Mouse (Mus musculus) CH12.LX (cell line): ENCODE measurements around the gene Psma1. TPM values are rescaled to one million over a fixed set of nuclear protein-coding genes. Genes with fewer than 3 reads are reported as not detected.

Source experiments
- DNase-seq: peaks from one replicate; pipeline ENCODE4 v3.0.0-alpha.2; 2013; ENCODE audit errors: extremely low read depth
- H3K27ac ChIP-seq: 2 replicates; pipeline ENCODE4 v1.5.1; 2012; ENCODE audit warnings: low read depth, mild to moderate bottlenecking, control low read depth, moderate library complexity; ENCODE audit not compliant: insufficient read depth
- H3K27me3 ChIP-seq: replicated peaks from 2 replicates; pipeline ENCODE3; 2012; ENCODE audit warnings: inconsistent platforms
- H3K36me3 ChIP-seq, 2 experiments: replicated peaks in 1 of 2; 2 replicates each; pipeline versions ENCODE3 to v1.6.1; 2012; ENCODE audit warnings: inconsistent platforms in 1 of 2, low read length in 1 of 2, mild to moderate bottlenecking in 1 of 2, mixed read lengths in 1 of 2, moderate library complexity in 1 of 2; ENCODE audit not compliant: control insufficient read depth in 1 of 2, insufficient read depth in 1 of 2
- H3K4me1 ChIP-seq, 2 experiments: 2 replicates each; pipeline ENCODE4 v1.6.1; 2012; ENCODE audit warnings: inconsistent platforms in 1 of 2, moderate library complexity in 1 of 2; ENCODE audit not compliant: insufficient read depth in 2 of 2, control insufficient read depth in 1 of 2
- H3K4me2 ChIP-seq: 2 replicates; pipeline ENCODE4 v1.6.1; 2012; ENCODE audit warnings: low read depth, mild to moderate bottlenecking, control low read depth; ENCODE audit not compliant: poor library complexity, insufficient read depth, severe bottlenecking
- H3K4me3 ChIP-seq, 3 experiments: fragments of 150-350 bp in 1 of 3; sonication (generic) in 1 of 3; replicated peaks in 1 of 3; 2 replicates each; pipeline versions ENCODE3 to v1.5.1; 2011 to 2012; ENCODE audit warnings: low read depth in 2 of 3, low read length in 2 of 3, mild to moderate bottlenecking in 2 of 3, moderate library complexity in 2 of 3, control low read depth in 1 of 3, improper control_type of control experiment in 1 of 3, inconsistent platforms in 1 of 3, mixed read lengths in 1 of 3; ENCODE audit not compliant: poor library complexity in 1 of 3
- H3K79me2 ChIP-seq: replicated peaks from 2 replicates; pipeline ENCODE4 v1.6.1; 2012; ENCODE audit warnings: mild to moderate bottlenecking, moderate library complexity; ENCODE audit not compliant: control insufficient read depth, poor library complexity, insufficient read depth, severe bottlenecking; ENCODE audit errors: extremely low read depth
- H3K9ac ChIP-seq: 2 replicates; pipeline ENCODE4 v1.6.1; 2012; ENCODE audit warnings: low read depth, mild to moderate bottlenecking, control low read depth, moderate library complexity; ENCODE audit not compliant: insufficient read depth
- H3K9me3 ChIP-seq: replicated peaks from 2 replicates; pipeline ENCODE3; 2012; ENCODE audit warnings: low read length, inconsistent platforms, mixed read lengths
- BHLHE40 ChIP-seq: IDR thresholded peaks from 2 replicates; pipeline ENCODE4 v1.6.1; 2011; ENCODE audit warnings: mild to moderate bottlenecking, low read depth, low read length, improper control_type of control experiment
- CHD1 ChIP-seq: IDR thresholded peaks from 2 replicates; pipeline ENCODE4 v1.6.1; 2012; ENCODE audit warnings: low read depth, low read length, improper control_type of control experiment, inconsistent platforms
- CHD2 ChIP-seq: IDR thresholded peaks from 2 replicates; pipeline ENCODE4 v1.6.1; 2011; ENCODE audit warnings: low read length, improper control_type of control experiment
- CTCF ChIP-seq, 2 experiments: IDR thresholded peaks in 1 of 2; conservative IDR thresholded peaks in 1 of 2; 2 replicates each; pipeline ENCODE4 v1.5.1; 2011 to 2012; ENCODE audit warnings: low read depth in 2 of 2, low read length in 2 of 2, improper control_type of control experiment in 1 of 2, inconsistent platforms in 1 of 2, mild to moderate bottlenecking in 1 of 2, moderate library complexity in 1 of 2
- ETS1 ChIP-seq: conservative IDR thresholded peaks from 2 replicates; pipeline ENCODE4 v1.6.1; 2012; ENCODE audit warnings: low read depth, mild to moderate bottlenecking, inconsistent platforms, low read length, improper control_type of control experiment, moderate library complexity
- HCFC1 ChIP-seq: IDR thresholded peaks from 2 replicates; pipeline ENCODE4 v1.6.1; 2012; ENCODE audit warnings: low read depth, mild to moderate bottlenecking, inconsistent platforms, low read length, improper control_type of control experiment
- IRF4 ChIP-seq: IDR thresholded peaks from 2 replicates; pipeline ENCODE4 v1.6.1; 2014; ENCODE audit warnings: low read depth, mild to moderate bottlenecking, inconsistent platforms, low read length, improper control_type of control experiment
- JUN ChIP-seq: IDR thresholded peaks from 2 replicates; pipeline ENCODE4 v1.6.1; 2011; ENCODE audit warnings: low read depth, mild to moderate bottlenecking, low read length, improper control_type of control experiment, moderate library complexity; ENCODE audit not compliant: insufficient read depth
- JUND ChIP-seq: conservative IDR thresholded peaks from 2 replicates; pipeline ENCODE4 v1.6.1; 2011; ENCODE audit warnings: low read depth, low read length, improper control_type of control experiment
- KAT2A ChIP-seq: IDR thresholded peaks from 2 replicates; pipeline ENCODE4 v1.6.1; 2012; ENCODE audit warnings: low read length, improper control_type of control experiment, inconsistent platforms; ENCODE audit not compliant: insufficient replicate concordance
- MAFK ChIP-seq: IDR thresholded peaks from 2 replicates; pipeline ENCODE4 v1.6.1; 2011; ENCODE audit warnings: low read length, improper control_type of control experiment; ENCODE audit not compliant: insufficient replicate concordance
- MAZ ChIP-seq: IDR thresholded peaks from 2 replicates; pipeline ENCODE4 v1.6.1; 2012; ENCODE audit warnings: low read depth, mild to moderate bottlenecking, inconsistent platforms, low read length, improper control_type of control experiment, moderate library complexity
- MXI1 ChIP-seq: IDR thresholded peaks from 2 replicates; pipeline ENCODE4 v1.6.1; 2011; ENCODE audit warnings: mild to moderate bottlenecking, low read depth, low read length, improper control_type of control experiment
- MYC ChIP-seq: IDR thresholded peaks from 2 replicates; pipeline ENCODE4 v1.6.1; 2011; ENCODE audit warnings: low read depth, mild to moderate bottlenecking, improper control_type of control experiment, low read length
- NELFE ChIP-seq: IDR thresholded peaks from 2 replicates; pipeline ENCODE4 v1.6.1; 2011; ENCODE audit warnings: low read depth, low read length, improper control_type of control experiment
- NRF1 ChIP-seq: IDR thresholded peaks from 2 replicates; pipeline ENCODE4 v1.6.1; 2014; ENCODE audit warnings: low read depth, mild to moderate bottlenecking, inconsistent platforms, low read length, improper control_type of control experiment, moderate library complexity
- PAX5 ChIP-seq: IDR thresholded peaks from 2 replicates; pipeline ENCODE4 v1.6.1; 2012; ENCODE audit warnings: low read length, inconsistent platforms, mixed read lengths
- POLR2A ChIP-seq: IDR thresholded peaks from 2 replicates; pipeline ENCODE4 v1.6.1; 2011; ENCODE audit warnings: low read depth, mild to moderate bottlenecking, improper control_type of control experiment, low read length
- POLR2AphosphoS2 ChIP-seq: IDR thresholded peaks from 2 replicates; pipeline ENCODE4 v1.6.1; 2011; ENCODE audit warnings: low read depth, low read length, improper control_type of control experiment
- RAD21 ChIP-seq: IDR thresholded peaks from 2 replicates; pipeline ENCODE4 v1.6.1; 2011; ENCODE audit warnings: low read depth, mild to moderate bottlenecking, low read length, improper control_type of control experiment, moderate library complexity
- RCOR1 ChIP-seq: conservative IDR thresholded peaks from 2 replicates; pipeline ENCODE4 v1.6.1; 2012; ENCODE audit warnings: low read depth, mild to moderate bottlenecking, inconsistent platforms, low read length, improper control_type of control experiment
- SIN3A ChIP-seq: IDR thresholded peaks from 2 replicates; pipeline ENCODE4 v1.6.1; 2012; ENCODE audit warnings: low read length, improper control_type of control experiment, inconsistent platforms
- SMC3 ChIP-seq: IDR thresholded peaks from 2 replicates; pipeline ENCODE4 v1.6.1; 2011; ENCODE audit warnings: low read depth, low read length, improper control_type of control experiment
- TBP ChIP-seq: conservative IDR thresholded peaks from 2 replicates; pipeline ENCODE4 v1.6.1; 2011; ENCODE audit warnings: low read depth, low read length, improper control_type of control experiment
- TCF12 ChIP-seq: IDR thresholded peaks from 2 replicates; pipeline ENCODE4 v1.6.1; 2014; ENCODE audit warnings: low read depth, mild to moderate bottlenecking, inconsistent platforms, low read length, improper control_type of control experiment
- USF1 ChIP-seq: IDR thresholded peaks from 2 replicates; pipeline ENCODE4 v1.6.1; 2014; ENCODE audit warnings: low read depth, mild to moderate bottlenecking, inconsistent platforms, low read length, improper control_type of control experiment
- USF2 ChIP-seq: conservative IDR thresholded peaks from 2 replicates; pipeline ENCODE4 v1.6.1; 2011; ENCODE audit warnings: low read depth, low read length, improper control_type of control experiment
- ZC3H11A ChIP-seq: IDR thresholded peaks from 2 replicates; pipeline ENCODE4 v1.6.1; 2012; ENCODE audit warnings: low read depth, mild to moderate bottlenecking, inconsistent platforms, low read length, improper control_type of control experiment
- ZKSCAN1 ChIP-seq: IDR thresholded peaks from 2 replicates; pipeline ENCODE4 v1.6.1; 2012; ENCODE audit warnings: low read depth, inconsistent platforms, low read length, improper control_type of control experiment, borderline replicate concordance
- ZMIZ1 ChIP-seq: IDR thresholded peaks from 2 replicates; pipeline ENCODE4 v1.6.1; 2012; ENCODE audit warnings: low read depth, mild to moderate bottlenecking, inconsistent platforms, low read length, improper control_type of control experiment
- ZNF384 ChIP-seq: IDR thresholded peaks from 2 replicates; pipeline ENCODE4 v1.6.1; 2012; ENCODE audit warnings: low read depth, low read length, improper control_type of control experiment, inconsistent platforms
- dilution Hi-C: fragments of 300-500 bp; cut with MboI; formaldehyde crosslinking; loops from 2 replicates; pipeline ENCODE4 v1.14.3; 2020; ENCODE audit warnings: low sequenced_read_pairs; ENCODE audit not compliant: extremely low pct_unique_long_range_greater_than_20kb, extremely low pct_ligation_motif_present
- in situ Hi-C: fragments of 300-500 bp; cut with MboI; formaldehyde crosslinking; loops from 3 replicates; pipeline ENCODE4 v1.14.3; 2019; ENCODE audit warnings: low sequenced_read_pairs, low pct_ligation_motif_present, low pct_unique_long_range_greater_than_20kb, mixed read lengths
- polyA plus RNA-seq: library from polyadenylated mRNA; unstranded; fragments of >175 nt; gene quantifications from 2 replicates; pipeline ENCODE4 v1.2.1, GENCODE M21; 2012; ENCODE audit warnings: low read depth; ENCODE audit not compliant: insufficient read length
- total RNA-seq, 2 experiments: library from RNA; depleted of rRNA; stranded (reverse); fragments of 300-350 nt in 1 of 2; fragments of >200 nt in 1 of 2; gene quantifications; 2 replicates each; pipeline ENCODE4 v1.2.3; 2012 to 2014

Gene Psma1
- total and polyA plus RNA-seq, 3 experiments = 297 to 706 (median 393) TPM

DNA sequence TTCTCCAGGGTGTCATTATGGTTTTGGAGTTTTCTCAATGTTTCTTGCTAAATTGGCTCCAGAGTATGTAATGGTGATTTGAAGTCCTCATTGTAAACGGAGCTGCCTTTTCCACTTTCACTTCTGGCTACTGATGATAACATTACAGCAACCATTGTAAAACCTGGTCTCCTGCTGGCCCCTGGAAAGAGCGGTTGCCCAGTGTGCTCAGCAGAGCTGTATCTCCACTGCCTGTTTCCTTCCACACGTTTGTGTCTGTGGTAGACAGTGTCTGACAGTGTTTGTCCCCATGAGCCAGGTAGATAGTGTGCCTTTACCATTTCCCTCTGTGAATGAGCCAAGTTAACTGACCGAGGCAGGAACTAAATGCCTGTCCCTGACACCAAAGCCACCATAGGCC, 33.1 kb upstream of the Psma1 start:
- Histone ChIP-seq H3K36me3 (no peaks in the 10 kb centered on the region), H3K79me2 (no peaks in the 10 kb centered on the region), H3K27ac (no peak overlapping the region), H3K9me3 (no peaks in the 10 kb centered on the region), H3K9ac (no peak overlapping the region), H3K4me3 (no peak overlapping the region), H3K4me2 (no peak overlapping the region), H3K4me1 (peaks cover 14 to 26% of the 10 kb centered on the region in 2 experiments), H3K27me3 (no peaks in the 10 kb centered on the region)
- TF ChIP-seq IRF4 (no peak), POLR2A (no peak), MAZ (no peak), SMC3 (no peak), SIN3A (no peak), JUND (no peak), ZNF384 (no peak), POLR2AphosphoS2 (no peak), BHLHE40 (no peak), USF2 (no peak), CTCF (conservative IDR thresholded peaks at IDR 0.05 in 1 of 2, IDR thresholded peaks at IDR 0.05 in 1 of 2; ENCODE audit: low read depth in 2 of 2, low read length in 2 of 2) (no peak), HCFC1 (no peak)
- in situ Hi-C loops = no loop called here
- dilution Hi-C loops = no loop called here
- DNase-seq = no peak

DNA sequence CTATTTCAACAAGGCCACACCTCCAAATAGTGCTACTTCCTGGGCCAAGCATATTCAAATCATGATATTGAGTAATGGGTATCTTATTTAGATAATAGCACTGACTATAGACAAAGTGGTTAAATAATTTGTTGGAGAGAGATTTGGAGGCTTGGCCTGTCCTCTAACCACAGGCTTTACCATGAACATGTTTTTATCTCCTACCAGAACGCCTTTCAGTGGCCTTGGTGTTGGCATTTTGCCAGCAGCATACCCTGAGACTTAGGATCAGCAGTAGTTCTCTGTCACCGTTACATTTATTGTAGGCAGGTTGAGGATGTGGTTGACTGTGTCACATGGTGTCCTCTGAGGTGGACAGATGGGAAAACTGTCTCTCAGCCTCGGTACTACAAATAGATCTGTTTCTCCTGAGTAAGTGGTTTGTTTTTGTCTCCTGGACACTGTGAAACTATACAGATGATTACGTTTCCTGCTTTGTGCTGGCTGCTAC, 25.4 kb upstream of the Psma1 start:
- dilution Hi-C loops = no loop called here
- peak; percentile 71 for DNase-seq
- TF ChIP-seq NELFE (no peak), MXI1 (peak; percentile 25; the same call in 1 of the 2 replicates), MAFK (peak; percentile 72; the same call in 1 of the 2 replicates), TBP (0 out of 2 replicates have a peak, but pooled peaks have one; percentile 0), POLR2AphosphoS2 (no peak), MAZ (no peak), NRF1 (no peak), JUND (peak; percentile 38; the same call in 1 of the 2 replicates), ZMIZ1 (no peak), SIN3A (no peak; the same call in 1 of the 2 replicates), RAD21 (no peak; the same call in none of the 2 replicates), USF1 (peak; percentile 71), IRF4 (peak; percentile 90), CHD2 (0 out of 2 replicates have a peak, but pooled peaks have one; percentile 17), TCF12 (peak; percentile 72), POLR2A (no peak), USF2 (peak; percentile 59), HCFC1 (no peak), CTCF (conservative IDR thresholded peaks at IDR 0.05 in 1 of 2, IDR thresholded peaks at IDR 0.05 in 1 of 2; ENCODE audit: low read depth in 2 of 2, low read length in 2 of 2) (no peak), CHD1 (no peak), KAT2A (no peak), ETS1 (peak; percentile 82), PAX5 (no peak), MYC (peak; percentile 63), JUN (peak; percentile 59), ZKSCAN1 (no peak), SMC3 (no peak), ZC3H11A (no peak), RCOR1 (no peak)

More for the DNA sequence above, 25.4 kb upstream of the Psma1 start:
- Histone ChIP-seq H3K4me2 (peak overlapping the region; percentile 86), H3K9ac (no peak overlapping the region), H3K27me3 (no peaks in the 10 kb centered on the region), H3K36me3 (no peaks in the 10 kb centered on the region), H3K27ac (peak overlapping the region; percentile 84), H3K4me3 (peak overlapping the region in 1 of 3 experiments; percentile 39), H3K79me2 (no peaks in the 10 kb centered on the region), H3K9me3 (no peaks in the 10 kb centered on the region), H3K4me1 (peaks cover 31 to 49% of the 10 kb centered on the region in 2 experiments)
- in situ Hi-C loops = no loop called here
